Mouse (Mus musculus): ENCODE measurements at regions not wholly inside any gene's neighbourhood (a gene's known extent, or its start where the extent isn't known, plus 50 kb on each side); places are given as distances from the start of the nearest gene placed in this dataset.

DNA sequence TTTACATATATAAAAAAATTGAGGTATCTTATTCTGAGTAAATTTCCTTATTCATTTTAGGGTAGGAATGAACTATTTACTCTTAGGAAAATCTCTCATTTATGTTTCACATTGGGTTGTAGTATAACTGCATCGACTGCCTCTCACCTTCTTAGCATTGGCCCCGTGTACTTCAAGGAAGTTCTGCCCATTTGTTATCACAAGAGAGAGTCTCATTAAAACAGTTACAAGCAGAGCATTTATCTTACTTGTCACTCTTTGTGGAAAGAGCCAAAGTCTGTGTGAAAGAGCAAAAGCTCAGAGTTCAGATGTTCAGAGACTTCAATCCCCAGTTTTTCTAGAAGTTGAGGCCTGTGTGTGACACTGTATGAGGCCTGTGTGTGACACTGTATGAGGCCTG lies 323.6 kb downstream of the Gpat3 start:
- Histone ChIP-seq H3K9me3 (ENCODE audit: low read length) (no peaks in the 10 kb centered on the region), H3K4me1 (ENCODE audit: insufficient read depth, low read length) (no peaks in the 10 kb centered on the region)
- 64% methylated on average over 2 of the region's 2 CpGs for WGBS

DNA sequence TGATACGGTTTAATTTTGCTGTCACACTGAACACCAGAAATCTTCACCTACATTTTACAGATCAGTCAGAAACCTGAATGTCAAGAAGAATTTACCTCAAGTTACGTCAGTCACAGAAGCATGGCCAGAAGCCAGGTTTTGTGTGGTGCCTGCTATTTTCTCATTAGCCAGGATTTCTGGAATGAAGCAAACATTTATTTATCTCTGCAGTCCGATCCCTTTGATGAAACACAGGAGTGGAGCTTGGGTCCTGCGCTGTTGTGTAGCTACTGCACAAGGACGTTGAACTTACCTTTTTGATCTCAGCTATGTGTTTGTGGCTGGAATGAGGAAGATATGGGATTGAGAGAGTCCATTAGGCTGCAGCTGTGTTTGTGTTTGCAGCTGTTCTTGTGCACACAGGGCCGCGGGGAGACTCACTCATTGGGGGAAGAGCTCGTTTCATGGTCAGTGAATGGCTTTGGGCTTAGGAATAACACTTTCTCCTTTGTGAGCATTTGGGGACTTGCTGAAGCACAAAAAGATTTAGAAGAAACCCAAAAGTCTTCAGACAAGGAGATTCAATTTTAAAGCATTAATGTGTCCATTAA lies 318.2 kb downstream of the Gpat3 start:
- no peak overlapping the region for H3K27ac ChIP-seq
- no peaks in the 10 kb centered on the region for H3K4me1 ChIP-seq (ENCODE audit: insufficient read depth, low read length)
- peak; percentile 18 for DNase-seq (ENCODE audit: low spot score)
- no peak for TF ChIP-seq CTCF (IDR thresholded peaks at IDR 0.05; ENCODE audit: low read depth)
- no peaks in the 10 kb centered on the region for H3K27me3 ChIP-seq (ENCODE audit: insufficient read depth, low read length)
- H3K36me3 ChIP-seq (ENCODE audit: insufficient read depth, low read length): no peaks in the 10 kb centered on the region
- no peaks in the 10 kb centered on the region for H3K9me3 ChIP-seq (ENCODE audit: low read length)
- no peak overlapping the region for H3K4me3 ChIP-seq (ENCODE audit: low read length)
- H3K9ac ChIP-seq (replicated peaks; ENCODE audit: low read length): no peak overlapping the region
- H3K4me2 ChIP-seq (ENCODE audit: low read depth, low read length): no peak overlapping the region
- ATAC-seq: no peak
- whole genome bisulfite sequencing: 54% methylated on average over 8 of the region's 8 CpGs

More for the DNA sequence above, 323.6 kb downstream of the Gpat3 start:
- H3K4me3 ChIP-seq (ENCODE audit: low read length): no peak overlapping the region
- no peaks in the 10 kb centered on the region for H3K27me3 ChIP-seq (ENCODE audit: insufficient read depth, low read length)
- no peak for TF ChIP-seq CTCF (IDR thresholded peaks at IDR 0.05; ENCODE audit: low read depth)
- DNase-seq (ENCODE audit: low spot score) (no peak), ATAC-seq (no peak)
- no peak overlapping the region for H3K4me2 ChIP-seq (ENCODE audit: low read depth, low read length)
- no peak overlapping the region for H3K27ac ChIP-seq
- no peak overlapping the region for H3K9ac ChIP-seq (replicated peaks; ENCODE audit: low read length)
- H3K36me3 ChIP-seq (ENCODE audit: insufficient read depth, low read length): no peaks in the 10 kb centered on the region

DNA sequence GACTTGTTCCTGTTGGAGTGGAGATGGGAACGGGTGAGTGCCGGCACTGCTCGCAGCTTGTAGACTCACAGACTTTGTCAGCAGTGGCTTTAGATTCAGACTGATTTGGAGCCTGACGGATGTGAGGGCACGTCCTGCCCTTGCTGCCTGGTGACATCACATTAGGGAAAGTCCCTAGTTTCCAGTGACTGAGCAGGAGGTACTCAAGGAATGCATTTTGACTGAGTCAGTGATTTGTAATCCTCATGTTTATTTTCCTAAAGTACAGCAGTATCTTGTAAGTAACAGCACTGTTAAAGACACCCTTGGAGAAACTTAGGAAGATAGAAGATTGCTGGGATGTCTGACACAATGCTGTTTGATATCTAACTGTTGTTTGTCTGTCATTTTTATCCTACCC lies 317.6 kb downstream of the Gpat3 start:
- DNase-seq (ENCODE audit: low spot score): no peak
- no peaks in the 10 kb centered on the region for H3K36me3 ChIP-seq (ENCODE audit: insufficient read depth, low read length)
- no peaks in the 10 kb centered on the region for H3K4me1 ChIP-seq (ENCODE audit: insufficient read depth, low read length)
- H3K9me3 ChIP-seq (ENCODE audit: low read length): no peaks in the 10 kb centered on the region
- ATAC-seq: no peak
- H3K27ac ChIP-seq: no peak overlapping the region
- no peak overlapping the region for H3K9ac ChIP-seq (replicated peaks; ENCODE audit: low read length)
- 42% methylated on average over 5 of the region's 5 CpGs for WGBS
- no peaks in the 10 kb centered on the region for H3K27me3 ChIP-seq (ENCODE audit: insufficient read depth, low read length)
- no peak overlapping the region for H3K4me3 ChIP-seq (ENCODE audit: low read length)
- H3K4me2 ChIP-seq (ENCODE audit: low read depth, low read length): no peak overlapping the region
- no peak for TF ChIP-seq CTCF (IDR thresholded peaks at IDR 0.05; ENCODE audit: low read depth)

DNA sequence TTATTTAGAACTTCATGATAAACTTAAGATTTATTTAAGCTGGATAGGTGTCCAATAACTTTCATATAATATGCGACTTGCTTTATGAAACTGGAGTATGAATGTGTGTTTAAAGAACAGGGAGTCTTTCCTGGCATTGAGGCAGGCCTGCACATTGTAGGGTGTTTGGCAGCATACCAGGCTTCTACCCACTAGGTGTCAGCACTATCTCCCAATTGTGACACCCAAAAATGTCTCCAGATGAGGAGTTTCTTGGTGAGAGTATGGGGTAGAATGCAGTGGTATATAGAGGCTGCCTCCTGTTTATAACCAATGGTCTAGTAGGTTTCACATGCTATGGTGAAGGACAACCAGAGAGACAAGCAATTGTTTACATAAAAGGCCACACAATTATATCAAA lies 311.9 kb downstream of the Gpat3 start:
- Histone ChIP-seq H3K27me3 (ENCODE audit: insufficient read depth, low read length) (no peaks in the 10 kb centered on the region), H3K4me1 (ENCODE audit: insufficient read depth, low read length) (no peaks in the 10 kb centered on the region), H3K4me2 (ENCODE audit: low read depth, low read length) (no peak overlapping the region), H3K36me3 (ENCODE audit: insufficient read depth, low read length) (no peaks in the 10 kb centered on the region), H3K27ac (no peak overlapping the region), H3K9ac (replicated peaks; ENCODE audit: low read length) (no peak overlapping the region), H3K4me3 (ENCODE audit: low read length) (no peak overlapping the region), H3K9me3 (ENCODE audit: low read length) (no peaks in the 10 kb centered on the region)
- WGBS: 66% methylated on average over 1 of the region's 1 CpGs
- no peak for TF ChIP-seq CTCF (IDR thresholded peaks at IDR 0.05; ENCODE audit: low read depth)
- no peak for ATAC-seq
- no peak for DNase-seq (ENCODE audit: low spot score)

DNA sequence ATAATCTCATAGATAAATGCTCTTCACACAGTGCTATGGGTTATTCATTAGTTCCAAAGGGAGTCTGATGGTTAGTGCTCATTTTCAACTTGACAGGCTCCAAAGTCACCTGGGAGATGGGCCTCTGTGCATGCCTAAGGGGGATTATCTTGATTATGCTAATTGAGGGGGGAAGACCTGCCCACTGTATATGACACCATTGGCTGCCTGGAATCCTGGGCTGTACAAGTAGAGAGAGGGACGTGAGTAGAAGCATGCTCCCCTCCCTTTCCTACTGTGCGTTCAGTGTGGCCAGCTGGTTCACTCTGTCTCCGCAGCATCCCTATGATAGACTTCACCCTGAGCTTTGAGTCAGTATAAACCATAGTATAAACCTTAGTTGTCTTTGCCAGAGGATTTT lies 300.8 kb downstream of the Gpat3 start:
- ATAC-seq (no peak), DNase-seq (ENCODE audit: low spot score) (no peak)
- 66% methylated on average over 3 of the region's 3 CpGs for WGBS
- H3K27ac ChIP-seq: no peak overlapping the region
- H3K36me3 ChIP-seq (ENCODE audit: insufficient read depth, low read length): no peaks in the 10 kb centered on the region
- no peak overlapping the region for H3K4me2 ChIP-seq (ENCODE audit: low read depth, low read length)
- no peaks in the 10 kb centered on the region for H3K27me3 ChIP-seq (ENCODE audit: insufficient read depth, low read length)
- no peaks in the 10 kb centered on the region for H3K4me1 ChIP-seq (ENCODE audit: insufficient read depth, low read length)
- H3K4me3 ChIP-seq (ENCODE audit: low read length): no peak overlapping the region
- no peak overlapping the region for H3K9ac ChIP-seq (replicated peaks; ENCODE audit: low read length)
- TF ChIP-seq CTCF (IDR thresholded peaks at IDR 0.05; ENCODE audit: low read depth): no peak
- no peaks in the 10 kb centered on the region for H3K9me3 ChIP-seq (ENCODE audit: low read length)

DNA sequence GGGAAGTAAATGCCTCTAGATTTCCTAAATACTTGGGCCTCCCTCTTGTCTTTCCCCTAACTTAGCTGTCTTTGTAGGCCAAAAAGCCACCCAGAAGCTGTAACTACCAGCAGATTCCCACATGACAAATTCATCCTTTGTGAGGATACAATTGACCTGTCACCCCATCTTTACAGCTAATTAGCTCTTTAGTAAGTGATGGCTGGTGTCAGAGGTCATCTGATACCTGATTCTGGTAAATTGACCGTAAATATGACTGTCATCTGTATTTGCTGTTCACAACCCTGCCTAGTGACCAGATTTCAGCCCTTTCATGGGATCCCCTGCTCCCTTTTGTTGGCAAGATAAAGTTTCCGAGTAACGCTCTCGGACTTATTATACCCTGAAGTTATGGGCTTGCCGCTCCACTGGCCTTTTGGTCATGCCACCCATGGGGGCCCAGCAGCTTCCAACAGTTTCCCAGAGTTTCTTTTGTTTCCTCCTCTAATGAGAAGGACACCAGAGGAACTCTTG lies 279.5 kb downstream of the Gpat3 start:
- 18% methylated on average over 5 of the region's 5 CpGs for WGBS
- H3K27me3 ChIP-seq (ENCODE audit: insufficient read depth, low read length): peaks cover 12% of the 10 kb centered on the region; the same call in 1 of the 2 replicates

DNA sequence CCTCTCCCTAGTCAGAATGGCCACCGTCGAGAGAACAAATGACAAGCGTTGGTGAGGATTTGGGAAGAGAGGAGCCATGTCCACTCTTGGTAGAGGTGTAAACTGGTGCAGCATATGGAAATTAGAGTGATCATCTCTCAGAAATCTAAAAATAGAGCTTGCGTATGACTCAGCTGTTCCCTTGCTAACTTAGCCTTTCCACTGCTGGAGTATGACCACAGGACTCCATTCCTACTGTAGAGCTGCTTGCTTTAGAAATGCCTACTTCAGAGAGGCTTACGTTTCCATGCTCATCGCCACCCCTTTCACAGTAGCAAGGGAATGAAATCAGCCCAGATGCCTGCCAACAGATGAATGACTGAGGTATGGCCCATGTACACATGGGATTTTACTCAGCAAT lies 277.4 kb downstream of the Gpat3 start:
- Histone ChIP-seq H3K4me3 (ENCODE audit: low read length) (no peak overlapping the region), H3K36me3 (ENCODE audit: insufficient read depth, low read length) (no peaks in the 10 kb centered on the region), H3K27me3 (ENCODE audit: insufficient read depth, low read length) (peaks cover 9% of the 10 kb centered on the region; the same call in 1 of the 2 replicates), H3K9me3 (ENCODE audit: low read length) (no peaks in the 10 kb centered on the region), H3K27ac (no peak overlapping the region), H3K4me2 (ENCODE audit: low read depth, low read length) (no peak overlapping the region), H3K9ac (replicated peaks; ENCODE audit: low read length) (no peak overlapping the region), H3K4me1 (ENCODE audit: insufficient read depth, low read length) (no peaks in the 10 kb centered on the region)
- DNase-seq (ENCODE audit: low spot score) (no peak), ATAC-seq (no peak)
- no peak for TF ChIP-seq CTCF (IDR thresholded peaks at IDR 0.05; ENCODE audit: low read depth)
- WGBS: 89% methylated on average over 6 of the region's 6 CpGs

More for the DNA sequence above, 279.5 kb downstream of the Gpat3 start:
- DNase-seq (ENCODE audit: low spot score) (no peak), ATAC-seq (no peak)
- Histone ChIP-seq H3K36me3 (ENCODE audit: insufficient read depth, low read length) (no peaks in the 10 kb centered on the region), H3K4me3 (ENCODE audit: low read length) (no peak overlapping the region), H3K4me2 (ENCODE audit: low read depth, low read length) (no peak overlapping the region), H3K4me1 (ENCODE audit: insufficient read depth, low read length) (no peaks in the 10 kb centered on the region), H3K27ac (no peak overlapping the region), H3K9ac (replicated peaks; ENCODE audit: low read length) (no peak overlapping the region), H3K9me3 (ENCODE audit: low read length) (no peaks in the 10 kb centered on the region)
- no peak for TF ChIP-seq CTCF (IDR thresholded peaks at IDR 0.05; ENCODE audit: low read depth)

Data from hindbrain, postnatal 0 days (tissue).